Mouse (Mus musculus) midbrain, embryonic 13.5 days (tissue): ENCODE results near the gene Osbpl10. TPM values are rescaled to one million over a fixed set of nuclear protein-coding genes. Genes with fewer than 3 reads are reported as not detected.
"Not testable (repeated sequence)": the region's sequence is repeated elsewhere in the genome, so short reads cannot be mapped to it uniquely, and the experiment has no call there.

ENCODE experiments used
- ATAC-seq: fragments of 200-750 bp; cut with Nextera tagmentation; 2 replicates; pipeline ENCODE4 v1.8.0; 2017; ENCODE audit warnings: mild to moderate bottlenecking, moderate TSS enrichment, moderate library complexity
- H3K27ac ChIP-seq: fragments of 300-500 bp; sonication (generic); 2 replicates; pipeline ENCODE4 v1.5.1; 2015; ENCODE audit warnings: inconsistent platforms, mild to moderate bottlenecking, moderate library complexity
- H3K27me3 ChIP-seq: fragments of 300-500 bp; sonication (generic); 2 replicates; pipeline ENCODE4 v1.6.1; 2015; ENCODE audit warnings: mild to moderate bottlenecking, inconsistent platforms
- H3K36me3 ChIP-seq: fragments of 300-500 bp; sonication (generic); 2 replicates; pipeline ENCODE4 v1.6.1; 2015; ENCODE audit warnings: mild to moderate bottlenecking, inconsistent platforms
- H3K4me1 ChIP-seq: fragments of 300-500 bp; sonication (generic); replicated peaks from 2 replicates; pipeline ENCODE4 v1.6.1; 2015; ENCODE audit warnings: inconsistent platforms
- H3K4me2 ChIP-seq: fragments of 300-500 bp; sonication (generic); replicated peaks from 2 replicates; pipeline ENCODE4 v1.6.1; 2015; ENCODE audit warnings: moderate library complexity, mild to moderate bottlenecking, inconsistent platforms
- H3K4me3 ChIP-seq: fragments of 300-500 bp; sonication (generic); replicated peaks from 2 replicates; pipeline ENCODE4 v1.5.1; 2015; ENCODE audit warnings: mild to moderate bottlenecking, inconsistent platforms
- H3K9ac ChIP-seq: fragments of 300-500 bp; sonication (generic); replicated peaks from 2 replicates; pipeline ENCODE4 v1.6.1; 2015; ENCODE audit warnings: mild to moderate bottlenecking, inconsistent platforms
- H3K9me3 ChIP-seq: fragments of 300-500 bp; sonication (generic); 2 replicates; pipeline ENCODE4 v1.6.1; 2016; ENCODE audit warnings: mild to moderate bottlenecking, inconsistent platforms
- WGBS: fragments of 180-500 bp; shearing (Covaris S2); methylation state at CpG from one replicate; pipeline ENCODE4 v1.1.7; 2015; 5-methylcytosine and 5-hydroxymethylcytosine counted together
- polyA plus RNA-seq: library from polyadenylated mRNA; unstranded; fragments of >200 nt; fragmentation: Nextera tagmentation; extraction: Ambion mirVana; gene quantifications from 2 replicates; pipeline ENCODE4 v1.2.1, GENCODE M21; 2015

Gene Osbpl10
- polyA plus RNA-seq, 1 experiment from 2014 or later: 1.6 TPM

- H3K9me3 ChIP-seq: no peaks in the 10 kb centered on the region
- H3K27ac ChIP-seq: no peak overlapping the region
- no peaks in the 10 kb centered on the region for H3K4me1 ChIP-seq
- peaks cover 40% of the 10 kb centered on the region for H3K36me3 ChIP-seq
- no peak overlapping the region for H3K9ac ChIP-seq
- ATAC-seq: 0 out of 2 replicates have a peak, but pooled peaks have one; percentile 24
- H3K4me3 ChIP-seq: no peak overlapping the region
- H3K27me3 ChIP-seq: no peaks in the 10 kb centered on the region
- no peak overlapping the region for H3K4me2 ChIP-seq
Observed at GRCm38 (mm10) chr9:115237943-115238342, 259.6 kb downstream of the Osbpl10 start.

- H3K4me1 ChIP-seq: no peaks in the 10 kb centered on the region
- no peak overlapping the region for H3K27ac ChIP-seq
- H3K4me3 ChIP-seq: no peak overlapping the region
- no peaks in the 10 kb centered on the region for H3K9me3 ChIP-seq
- no peak overlapping the region for H3K4me2 ChIP-seq
- no peak for ATAC-seq
- no peak overlapping the region for H3K9ac ChIP-seq
- no peaks in the 10 kb centered on the region for H3K27me3 ChIP-seq
- 90% methylated on average over 5 of the region's 5 CpGs for WGBS
- peaks cover 58% of the 10 kb centered on the region for H3K36me3 ChIP-seq
Observed at GRCm38 (mm10) chr9:115239861-115240260, 261.5 kb downstream of the Osbpl10 start.

- peaks cover 80% of the 10 kb centered on the region for H3K36me3 ChIP-seq
- no peaks in the 10 kb centered on the region for H3K27me3 ChIP-seq
- H3K9ac ChIP-seq: no peak overlapping the region
- H3K9me3 ChIP-seq: no peaks in the 10 kb centered on the region
- 87% methylated on average over 6 of the region's 6 CpGs for WGBS
- H3K4me1 ChIP-seq: no peaks in the 10 kb centered on the region
- H3K27ac ChIP-seq: no peak overlapping the region
- no peak for ATAC-seq
- no peak overlapping the region for H3K4me3 ChIP-seq
- no peak overlapping the region for H3K4me2 ChIP-seq
Observed at GRCm38 (mm10) chr9:115243630-115244029, 265.3 kb downstream of the Osbpl10 start.

- Histone ChIP-seq H3K36me3 (peaks cover 88% of the 10 kb centered on the region), H3K9me3 (no peaks in the 10 kb centered on the region), H3K4me3 (no peak overlapping the region), H3K9ac (no peak overlapping the region), H3K27me3 (no peaks in the 10 kb centered on the region), H3K4me1 (no peaks in the 10 kb centered on the region), H3K4me2 (no peak overlapping the region), H3K27ac (no peak overlapping the region)
- no peak for ATAC-seq
- WGBS: 89% methylated on average over 6 of the region's 6 CpGs
Observed at GRCm38 (mm10) chr9:115245092-115245491, 266.7 kb downstream of the Osbpl10 start.

- Histone ChIP-seq H3K4me1 (no peaks in the 10 kb centered on the region), H3K9me3 (no peaks in the 10 kb centered on the region), H3K27ac (no peak overlapping the region), H3K9ac (no peak overlapping the region), H3K4me3 (no peak overlapping the region), H3K27me3 (no peaks in the 10 kb centered on the region), H3K36me3 (peaks cover 73% of the 10 kb centered on the region), H3K4me2 (no peak overlapping the region)
- no peak for ATAC-seq
- WGBS: 82% methylated on average over 5 of the region's 5 CpGs
Observed at GRCm38 (mm10) chr9:115249145-115249544, 270.8 kb downstream of the Osbpl10 start.

- 89% methylated on average over 6 of the region's 6 CpGs for WGBS
- no peaks in the 10 kb centered on the region for H3K9me3 ChIP-seq
- H3K4me2 ChIP-seq: no peak overlapping the region
- H3K4me3 ChIP-seq: no peak overlapping the region
- H3K36me3 ChIP-seq: peaks cover 49% of the 10 kb centered on the region
- no peaks in the 10 kb centered on the region for H3K4me1 ChIP-seq
- H3K27ac ChIP-seq: no peak overlapping the region
- no peak overlapping the region for H3K9ac ChIP-seq
- no peaks in the 10 kb centered on the region for H3K27me3 ChIP-seq
- no peak for ATAC-seq
Observed at GRCm38 (mm10) chr9:115257733-115258286, 279.4 kb downstream of the Osbpl10 start.

- H3K36me3 ChIP-seq: peaks cover 38% of the 10 kb centered on the region
Observed at GRCm38 (mm10) chr9:115259866-115260265, 281.5 kb downstream of the Osbpl10 start.

GRCm38 (mm10) chr9:115260464-115260863 is 282.1 kb downstream of the Osbpl10 start:
- Histone ChIP-seq H3K4me1 (no peaks in the 10 kb centered on the region), H3K27me3 (no peaks in the 10 kb centered on the region), H3K4me3 (no peak overlapping the region), H3K36me3 (peaks cover 35% of the 10 kb centered on the region), H3K9me3 (no peaks in the 10 kb centered on the region), H3K4me2 (no peak overlapping the region), H3K27ac (no peak overlapping the region), H3K9ac (no peak overlapping the region)
- 88% methylated on average over 7 of the region's 7 CpGs for WGBS
- no peak for ATAC-seq

More at GRCm38 (mm10) chr9:115259866-115260265, 281.5 kb downstream of the Osbpl10 start:
- ATAC-seq: no peak
- Histone ChIP-seq H3K4me1 (no peaks in the 10 kb centered on the region), H3K27ac (no peak overlapping the region), H3K27me3 (no peaks in the 10 kb centered on the region), H3K4me3 (no peak overlapping the region), H3K9ac (no peak overlapping the region), H3K4me2 (no peak overlapping the region), H3K9me3 (no peaks in the 10 kb centered on the region)
- WGBS: 92% methylated on average over 4 of the region's 4 CpGs

- H3K9ac ChIP-seq: no peak overlapping the region
- peaks cover 33% of the 10 kb centered on the region for H3K36me3 ChIP-seq
- no peaks in the 10 kb centered on the region for H3K9me3 ChIP-seq
- no peak overlapping the region for H3K27ac ChIP-seq
- H3K4me3 ChIP-seq: no peak overlapping the region
- no peaks in the 10 kb centered on the region for H3K27me3 ChIP-seq
- ATAC-seq: no peak
- H3K4me2 ChIP-seq: no peak overlapping the region
- WGBS: 88% methylated on average over 8 of the region's 8 CpGs
- no peaks in the 10 kb centered on the region for H3K4me1 ChIP-seq
Observed at GRCm38 (mm10) chr9:115261456-115261855, 283.1 kb downstream of the Osbpl10 start.

GRCm38 (mm10) chr9:115261896-115262295 is 283.5 kb downstream of the Osbpl10 start:
- Histone ChIP-seq H3K27ac (no peak overlapping the region), H3K27me3 (no peaks in the 10 kb centered on the region), H3K4me2 (no peak overlapping the region), H3K36me3 (peaks cover 29% of the 10 kb centered on the region), H3K9me3 (no peaks in the 10 kb centered on the region), H3K9ac (no peak overlapping the region), H3K4me1 (no peaks in the 10 kb centered on the region), H3K4me3 (no peak overlapping the region)
- no peak for ATAC-seq
- whole genome bisulfite sequencing: 80% methylated on average over 5 of the region's 5 CpGs

GRCm38 (mm10) chr9:115271556-115271955 is 293.2 kb downstream of the Osbpl10 start:
- H3K27me3 ChIP-seq: no peaks in the 10 kb centered on the region
- H3K4me3 ChIP-seq: no peak overlapping the region
- no peak for ATAC-seq
- H3K9me3 ChIP-seq: no peaks in the 10 kb centered on the region; the same call in 1 of the 2 replicates
- no peak overlapping the region for H3K4me2 ChIP-seq
- H3K9ac ChIP-seq: no peak overlapping the region
- H3K36me3 ChIP-seq: peaks cover 27% of the 10 kb centered on the region
- no peaks in the 10 kb centered on the region for H3K4me1 ChIP-seq
- WGBS: 90% methylated on average over 3 of the region's 3 CpGs
- H3K27ac ChIP-seq: no peak overlapping the region

- H3K9ac ChIP-seq, H3K27ac ChIP-seq, H3K4me1 ChIP-seq, H3K9me3 ChIP-seq, ATAC-seq, H3K4me2 ChIP-seq, H3K27me3 ChIP-seq, H3K4me3 ChIP-seq: not testable (repeated sequence)
- H3K36me3 ChIP-seq: peaks cover 30% of the 10 kb centered on the region
- WGBS: over 99% methylated on average over 5 of the region's 5 CpGs
Observed at GRCm38 (mm10) chr9:115272451-115272850, 294.1 kb downstream of the Osbpl10 start.

- Histone ChIP-seq H3K27ac (no peak overlapping the region), H3K36me3 (peaks cover 30% of the 10 kb centered on the region), H3K4me3 (no peak overlapping the region), H3K4me1 (no peaks in the 10 kb centered on the region), H3K27me3 (no peaks in the 10 kb centered on the region), H3K9me3 (no peaks in the 10 kb centered on the region; the same call in 1 of the 2 replicates), H3K9ac (no peak overlapping the region), H3K4me2 (no peak overlapping the region)
- no peak for ATAC-seq
- 94% methylated on average over 7 of the region's 7 CpGs for WGBS
Observed at GRCm38 (mm10) chr9:115273095-115273649, 294.8 kb downstream of the Osbpl10 start.
